Mouse (Mus musculus): ENCODE measurements at regions not wholly inside any gene's neighbourhood (a gene's known extent, or its start where the extent isn't known, plus 50 kb on each side); places are given as distances from the start of the nearest gene placed in this dataset.
A peak's percentile ranks its signal among the peaks of the same experiment; 100 is the strongest.

DNA sequence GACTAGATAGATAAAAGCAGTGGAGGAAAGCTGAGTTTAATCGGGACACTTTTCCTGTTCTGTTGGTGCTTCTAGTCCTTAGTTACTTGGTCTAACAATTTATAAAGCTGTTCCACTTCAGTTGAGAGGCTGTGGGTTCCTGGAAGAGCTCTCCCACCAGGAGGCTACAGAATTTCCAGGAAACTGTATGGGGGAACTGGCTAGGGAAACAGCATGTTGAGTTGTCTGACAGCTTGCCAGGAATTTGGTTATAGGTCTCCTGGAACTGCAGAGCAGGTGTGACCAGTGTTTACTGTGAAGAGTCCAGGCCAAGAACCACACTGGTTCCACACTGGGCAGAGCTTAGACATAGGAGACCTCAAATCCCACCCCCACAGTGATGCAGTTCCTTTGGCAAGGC lies 65.0 kb upstream of the Pik3cg start:
- ATAC-seq (replicated peaks; ENCODE audit: poor library complexity) = no peak

DNA sequence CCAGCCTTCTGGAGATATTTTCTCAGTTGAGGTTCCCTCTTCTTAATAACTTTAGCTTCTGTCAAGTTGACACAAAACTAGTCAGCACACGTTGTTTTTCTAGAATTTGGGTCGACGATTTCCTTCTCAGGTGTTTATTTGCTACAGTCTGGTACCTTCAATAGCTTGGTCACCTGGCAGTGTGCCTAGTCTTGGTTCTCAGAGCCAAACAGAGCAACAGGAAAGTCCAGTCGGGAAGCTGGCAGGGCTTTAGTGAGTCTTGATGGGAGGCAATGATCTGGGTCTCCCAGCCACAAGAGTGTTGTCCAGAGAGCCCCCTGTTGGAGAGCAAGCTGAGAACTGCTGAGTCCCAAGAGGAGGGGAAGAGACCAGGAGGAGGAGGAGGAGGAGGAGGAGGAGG lies 71.4 kb upstream of the Pik3cg start:
- ATAC-seq (replicated peaks; ENCODE audit: poor library complexity) = no peak

DNA sequence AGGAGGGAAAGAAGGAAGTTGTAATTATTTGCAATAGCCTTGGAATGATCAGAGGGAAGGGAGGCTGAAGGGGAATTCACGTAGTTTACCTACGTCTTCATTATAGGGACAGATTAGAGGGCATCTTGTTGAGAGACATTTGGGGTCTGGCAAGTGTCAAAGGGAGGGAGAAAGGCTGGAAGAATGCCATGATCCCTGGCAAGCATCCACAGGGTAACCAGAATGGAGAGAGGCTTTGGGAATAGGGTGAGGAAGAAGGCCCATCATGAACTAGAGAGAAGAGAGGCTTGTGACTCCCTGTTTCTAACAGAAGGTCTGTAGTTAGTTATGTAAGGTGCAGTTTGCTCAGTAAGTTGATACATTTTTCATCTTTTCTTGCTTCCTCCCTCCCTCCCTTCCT lies 71.8 kb upstream of the Pik3cg start:
- ATAC-seq (replicated peaks; ENCODE audit: poor library complexity) = no peak

GRCm38 (mm10) chr12:32282371-32283163 lies 74.1 kb upstream of the Pik3cg start:
- ATAC-seq (replicated peaks; ENCODE audit: poor library complexity) = no peak

DNA sequence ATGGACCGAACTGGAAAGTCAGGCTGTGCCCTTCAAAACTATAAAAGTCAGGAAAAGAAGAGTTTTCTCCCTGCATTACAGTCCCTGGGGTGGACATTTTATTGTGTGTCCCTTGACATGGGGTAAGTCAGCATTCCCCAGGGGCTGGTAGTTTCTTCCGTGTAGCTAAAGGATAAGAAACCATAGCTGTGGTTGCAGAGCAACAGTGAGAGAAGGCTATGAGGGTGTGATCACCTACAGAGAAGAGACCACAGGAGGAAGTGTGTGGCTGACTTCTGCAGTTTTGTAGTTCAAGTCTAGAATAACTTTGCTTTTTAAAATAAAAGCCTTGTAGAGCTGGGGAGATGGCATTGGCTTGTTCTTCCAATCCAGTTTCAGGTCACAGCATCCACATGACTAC lies 76.6 kb upstream of the Pik3cg start:
- ATAC-seq (replicated peaks; ENCODE audit: poor library complexity) = peak; percentile 65

- ATAC-seq (replicated peaks; ENCODE audit: poor library complexity) = no peak; the same call in 1 of the 2 replicates
Observed at GRCm38 (mm10) chr12:32286652-32287051, 78.2 kb upstream of the Pik3cg start.

- ATAC-seq (replicated peaks; ENCODE audit: poor library complexity) = no peak
Observed at GRCm38 (mm10) chr12:32291145-32291544, 82.7 kb upstream of the Pik3cg start.

- peak; percentile 73 for ATAC-seq (replicated peaks; ENCODE audit: poor library complexity)
Observed at GRCm38 (mm10) chr12:32291962-32292748, 83.7 kb upstream of the Pik3cg start.

GRCm38 (mm10) chr12:32292749-32293128 lies 84.3 kb upstream of the Pik3cg start:
- ATAC-seq (replicated peaks; ENCODE audit: poor library complexity) = peak; percentile 73

GRCm38 (mm10) chr12:32297431-32297830 lies 81.1 kb upstream of the Ccdc71l start:
- ATAC-seq (replicated peaks; ENCODE audit: poor library complexity) = no peak

GRCm38 (mm10) chr12:32299714-32300113 lies 78.8 kb upstream of the Ccdc71l start:
- ATAC-seq (replicated peaks; ENCODE audit: poor library complexity) = no peak

- ATAC-seq (replicated peaks; ENCODE audit: poor library complexity) = no peak
Observed at GRCm38 (mm10) chr12:32305736-32306135, 72.8 kb upstream of the Ccdc71l start.

DNA sequence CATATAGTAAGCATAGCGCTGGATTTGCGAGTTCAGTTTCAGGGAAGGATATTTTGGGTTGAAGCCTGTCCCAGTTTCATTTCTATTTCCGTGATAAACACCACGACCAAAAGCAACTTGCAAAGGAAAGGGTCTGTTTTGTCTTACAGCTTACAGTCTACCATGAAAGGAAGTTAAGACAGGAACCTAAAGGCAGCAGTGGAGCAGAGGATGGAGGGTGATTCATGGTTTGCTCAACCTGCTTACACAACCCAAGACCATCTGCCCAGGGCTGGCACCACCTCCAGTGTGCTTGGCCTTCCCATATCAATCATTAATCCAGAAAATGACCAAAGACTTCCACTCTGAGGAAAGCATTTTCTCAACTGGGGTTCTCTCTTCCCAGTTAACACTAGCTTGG lies 72.2 kb upstream of the Ccdc71l start:
- peak; percentile 83 for ATAC-seq (replicated peaks; ENCODE audit: poor library complexity)

DNA sequence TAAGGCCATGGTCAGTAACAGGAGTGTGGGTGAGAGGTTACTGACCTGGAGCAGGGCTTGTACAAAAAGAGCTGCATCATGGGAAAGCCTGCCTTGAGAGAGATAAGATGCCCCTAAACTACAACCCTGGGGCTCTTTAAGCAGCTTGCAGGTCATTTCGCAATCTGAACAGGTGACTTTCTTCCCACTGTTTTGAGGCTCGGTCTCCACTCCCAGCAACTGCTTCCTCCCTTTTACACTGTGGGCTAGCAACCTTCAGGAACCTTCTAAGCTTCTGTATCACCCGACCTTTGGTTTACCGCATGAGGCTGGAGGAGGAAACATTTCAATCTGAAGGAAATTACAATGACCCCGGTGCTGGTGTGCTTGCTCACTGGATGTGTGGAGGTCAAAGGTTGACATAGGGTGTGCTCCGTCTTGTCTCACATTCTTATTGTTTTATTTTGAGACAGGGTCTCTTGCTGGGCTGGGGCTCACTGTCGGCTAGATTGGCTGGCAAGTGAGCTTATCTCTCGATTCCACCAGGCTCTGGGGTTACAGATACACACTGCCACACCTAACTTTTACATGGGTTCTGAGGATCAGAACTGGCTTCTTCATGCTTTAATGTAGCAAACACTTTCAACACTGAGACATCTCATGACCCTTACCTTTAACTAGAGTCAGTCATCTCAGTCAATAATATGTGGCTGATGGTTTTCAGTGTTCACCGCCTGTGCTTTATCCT lies 71.1 kb upstream of the Ccdc71l start:
- ATAC-seq (replicated peaks; ENCODE audit: poor library complexity) = peak; percentile 76

- no peak for ATAC-seq (replicated peaks; ENCODE audit: poor library complexity)
Observed at GRCm38 (mm10) chr12:32315099-32315783, 63.3 kb upstream of the Ccdc71l start.

Measured in megakaryocyte progenitor cell, adult 5-6 weeks (primary cell).